ENCODE assay signal across 11 mouse cellular contexts in genomic region chr11:88488941-88489724, GRCm38 (mm10).
DNase-seq lines count a peak whose midpoint lies in the region; ATAC-seq and TF ChIP-seq lines count a peak whose summit lies in the region.
"Had no signal": no experiment of that assay in that cellular context is flagged by ENCODE, and none has a peak within 500 bp of the region (broad histone marks: within the 10 kb centered on the region; RNA-seq: fewer than 3 reads in every experiment).

No protein-coding gene starts in this region.

- 0 out of 2 replicates have a peak overlapping the region, but pooled peaks have one; percentile 2 for H3K9ac ChIP-seq in heart, embryonic 15.5 days

- intact Hi-C loops in left cerebral cortex, adult 2 months (cut with DNase I): no loop called here

- H3K4me2 ChIP-seq in heart, embryonic 15.5 days: no peak overlapping the region

- H3K4me1 ChIP-seq in heart, embryonic 15.5 days (replicated peaks): peaks cover 64% of the 10 kb centered on the region
- peaks cover 66% of the 10 kb centered on the region for H3K4me1 ChIP-seq in midbrain, embryonic 10.5 days

- peak; percentile 32 for DNase-seq in kidney, adult 9 months
- no peak for DNase-seq in kidney, adult 18-20 months
- peak; percentile 80 to 82 for DNase-seq in cerebellum, postnatal 14 days
- DNase-seq in midbrain, embryonic 10.5 days (ENCODE audit: low spot score): no peak
- DNase-seq in ovary, postnatal 36 days (ENCODE audit: low spot score): no peak
- no peak for DNase-seq in left cerebral cortex, adult 2 months (ENCODE audit: extremely low spot score in 1 of 2, low spot score in 2 of 2)
- DNase-seq: adrenal gland, adult 8-10 months; thymus, postnatal 25 days had no signal

- H3K4me3 ChIP-seq in heart, embryonic 15.5 days: no peak overlapping the region
- no peak overlapping the region for H3K4me3 ChIP-seq in midbrain, embryonic 10.5 days
- no peak overlapping the region for H3K4me3 ChIP-seq in left cerebral cortex, adult 2 months

- no peak for TF ChIP-seq CTCF in left cerebral cortex, adult 2 months (IDR thresholded peaks at IDR 0.05)

- 65% methylated on average over 17 of the region's 17 CpGs for WGBS in heart, embryonic 15.5 days
- 87% methylated on average over 17 of the region's 17 CpGs for WGBS in midbrain, embryonic 10.5 days

- no peaks in the 10 kb centered on the region for H3K9me3 ChIP-seq in heart, embryonic 15.5 days (replicated peaks)
- H3K9me3 ChIP-seq in midbrain, embryonic 10.5 days (replicated peaks): no peaks in the 10 kb centered on the region

- no peaks in the 10 kb centered on the region for H3K27me3 ChIP-seq in heart, embryonic 15.5 days
- no peaks in the 10 kb centered on the region for H3K27me3 ChIP-seq in midbrain, embryonic 10.5 days (ENCODE audit: low read depth, poor library complexity, severe bottlenecking)
- H3K27me3 ChIP-seq: CH12.LX had no signal

- no peaks in the 10 kb centered on the region for H3K36me3 ChIP-seq in heart, embryonic 15.5 days
- peaks cover 31% of the 10 kb centered on the region for H3K36me3 ChIP-seq in midbrain, embryonic 10.5 days

- no peak for ATAC-seq in heart, embryonic 15.5 days (replicated peaks; ENCODE audit: insufficient number of reproducible peaks, insufficient read depth, low FRiP score, low read depth)
- no peak for ATAC-seq in erythroblast, adult 5-6 weeks (replicated peaks; ENCODE audit: low FRiP score, poor library complexity, severe bottlenecking)

- peak overlapping the region; percentile 70 for H3K27ac ChIP-seq in heart, embryonic 15.5 days
- peak overlapping the region; percentile 71 for H3K27ac ChIP-seq in midbrain, embryonic 10.5 days (replicated peaks)
- no peak overlapping the region for H3K27ac ChIP-seq in left cerebral cortex, adult 2 months

Comparison
In these comparisons a context has a peak if more than half of its experiments do, and no peak if none do; other contexts are left out.
1. DNase-seq: peak in kidney, adult 9 months (single experiment) and cerebellum, postnatal 14 days (2 of 2); none in kidney, adult 18-20 months (single experiment), midbrain, embryonic 10.5 days (single experiment), ovary, postnatal 36 days (single experiment) and left cerebral cortex, adult 2 months (0 of 2).